Comparison of ENCODE assay signal across 26 mouse cellular contexts in the genomic region with DNA sequence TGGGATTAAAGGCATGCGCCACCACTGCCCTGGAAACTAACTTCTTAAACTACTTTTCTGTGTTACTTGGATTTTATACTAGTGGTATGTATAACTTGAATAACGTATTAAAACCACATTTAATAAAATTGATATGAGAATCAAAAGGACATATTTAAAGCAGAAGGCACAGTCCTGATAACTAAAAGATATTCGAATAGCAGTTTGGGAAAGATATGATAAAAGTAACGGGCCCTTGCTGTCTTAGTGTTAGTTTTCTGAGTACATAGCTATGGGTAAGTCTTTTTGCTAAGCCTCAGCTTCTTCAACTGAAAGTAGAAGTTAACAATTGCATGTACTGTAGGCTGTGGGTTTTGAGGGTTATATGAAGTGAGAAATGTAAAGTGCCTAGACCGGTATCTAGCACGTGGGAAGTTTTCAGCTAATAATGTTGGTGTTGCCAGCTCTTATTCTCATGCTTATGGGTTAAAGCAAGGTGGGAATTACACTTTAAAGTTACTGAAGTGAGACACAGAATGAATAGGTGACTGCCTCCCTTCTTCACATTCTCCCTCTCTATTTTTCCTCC. TPM values are rescaled to one million over a fixed set of nuclear protein-coding genes. Genes with fewer than 3 reads are reported as not detected.
DNase-seq lines count a peak whose midpoint lies in the region; ATAC-seq and TF ChIP-seq lines count a peak whose summit lies in the region.
"Had no signal": no experiment of that assay in that cellular context is flagged by ENCODE, and none has a peak within 500 bp of the region (broad histone marks: within the 10 kb centered on the region; RNA-seq: fewer than 3 reads in every experiment).

No protein-coding gene starts in this region.

- TF ChIP-seq EP300 in MEL (IDR thresholded peaks at IDR 0.05; ENCODE audit: low read depth in 1 of 2, low read length in 2 of 2): peak; percentile 82 to 92

- WGBS in liver, embryonic 13.5 days (ENCODE audit: insufficient replicate concordance): 44% methylated on average over 6 of the region's 6 CpGs
- 82% methylated on average over 6 of the region's 6 CpGs for WGBS in kidney, adult 2 months

- no peak overlapping the region for H3K9ac ChIP-seq in liver, embryonic 13.5 days
- 0 out of 2 replicates have a peak overlapping the region, but pooled peaks have one; percentile 17 for H3K9ac ChIP-seq in MEL (ENCODE audit: control insufficient read depth, low read depth, low read length, poor library complexity, severe bottlenecking)
- H3K9ac ChIP-seq: embryonic facial prominence, embryonic 15.5 days; hindbrain, embryonic 13.5 days had no signal

- H3K79me2 ChIP-seq in MEL (ENCODE audit: control insufficient read depth, insufficient read depth, low read length, poor library complexity): peaks cover 54% of the 10 kb centered on the region

- ATAC-seq in liver, embryonic 13.5 days (ENCODE audit: low read depth): 0 out of 2 replicates have a peak, but pooled peaks have one; percentile 30
- peak; percentile 12; the same call in 1 of the 2 replicates for ATAC-seq in common myeloid progenitor, adult 5-6 weeks (replicated peaks; ENCODE audit: low read depth, poor library complexity, severe bottlenecking)
- 0 out of 2 replicates have a peak, but pooled peaks have one; percentile 17 for ATAC-seq in megakaryocyte, adult 5-6 weeks (ENCODE audit: poor library complexity, severe bottlenecking)
- ATAC-seq: forebrain, embryonic 14.5 days had no signal

- H3K4me2 ChIP-seq in liver, embryonic 13.5 days: no peak overlapping the region
- H3K4me2 ChIP-seq: embryonic facial prominence, embryonic 15.5 days; hindbrain, embryonic 13.5 days had no signal

- no peak for TF ChIP-seq POLR2A in MEL (IDR thresholded peaks at IDR 0.05; ENCODE audit: control insufficient read depth in 1 of 2, insufficient read depth in 1 of 2, low read depth in 1 of 2, low read length in 2 of 2, poor library complexity in 1 of 2)
- no peak for TF ChIP-seq POLR2A in kidney, adult 2 months (IDR thresholded peaks at IDR 0.05; ENCODE audit: low read depth, low read length)

- H3K27me3 ChIP-seq in liver, embryonic 13.5 days: no peaks in the 10 kb centered on the region
- H3K27me3 ChIP-seq in MEL (ENCODE audit: control insufficient read depth in 1 of 2, insufficient read depth in 2 of 2, low read length in 2 of 2): no peaks in the 10 kb centered on the region
- no peaks in the 10 kb centered on the region for H3K27me3 ChIP-seq in kidney, adult 2 months (replicated peaks; ENCODE audit: control insufficient read depth, insufficient read depth, low read length)
- H3K27me3 ChIP-seq: embryonic facial prominence, embryonic 15.5 days; hindbrain, embryonic 13.5 days had no signal

- TF ChIP-seq CTCF in MEL (IDR thresholded peaks at IDR 0.05 in 2 of 3, conservative IDR thresholded peaks at IDR 0.05 in 1 of 3; ENCODE audit: control insufficient read depth in 1 of 3, insufficient read depth in 1 of 3, low read depth in 2 of 3, low read length in 3 of 3, poor library complexity in 1 of 3, severe bottlenecking in 1 of 3): no peak
- no peak for TF ChIP-seq CTCF in kidney, adult 2 months (conservative IDR thresholded peaks at IDR 0.05; ENCODE audit: insufficient read depth, insufficient read length, low read depth, low read length)

- no peak overlapping the region for H3K4me3 ChIP-seq in liver, embryonic 13.5 days (replicated peaks)
- H3K4me3 ChIP-seq in MEL (ENCODE audit: control insufficient read depth in 1 of 2, insufficient read depth in 1 of 2, low read depth in 2 of 2, low read length in 2 of 2): peak overlapping the region in 1 of 2 experiments; percentile 30; a peak in 2 of 4 replicates
- no peak overlapping the region for H3K4me3 ChIP-seq in kidney, adult 2 months (ENCODE audit: insufficient read depth, low read depth, low read length)
- H3K4me3 ChIP-seq: embryonic facial prominence, embryonic 15.5 days; erythroblast, embryonic 14.5 days; forebrain, embryonic 10.5 days; gastrocnemius, adult 2 months; heart, embryonic 10.5 days; hindbrain, embryonic 13.5 days had no signal

- DNase-seq in liver, embryonic 13.5 days: no peak
- no peak for DNase-seq in liver
- DNase-seq in MEL (ENCODE audit: low read depth, low spot score): peak; percentile 55
- DNase-seq in kidney, adult 2 months: no peak
- no peak for DNase-seq in right cerebral cortex, adult 2 months (ENCODE audit: low spot score in 2 of 2)
- no peak for DNase-seq in spleen, postnatal 36 days (ENCODE audit: low spot score in 2 of 2)
- DNase-seq: adrenal gland, adult 2 months; adrenal gland, postnatal 25 days; cerebellum, adult 18-20 months; cerebellum, postnatal 10 days; embryo, embryonic 11 days; gastrocnemius, adult 2 months; gastrocnemius, postnatal 25 days; heart, adult 18-20 months; heart, postnatal 10 days had no signal

- H3K27ac ChIP-seq in liver, embryonic 13.5 days: peak overlapping the region; percentile 25; the same call in 1 of the 2 replicates
- H3K27ac ChIP-seq in MEL (ENCODE audit: control insufficient read depth, low read depth, low read length): peak overlapping the region; percentile 83
- no peak overlapping the region for H3K27ac ChIP-seq in kidney, adult 2 months (ENCODE audit: insufficient read depth, low read depth, low read length)
- H3K27ac ChIP-seq: forebrain, embryonic 10.5 days; heart, embryonic 10.5 days; hindbrain, embryonic 13.5 days had no signal

- peaks cover 75% of the 10 kb centered on the region for H3K4me1 ChIP-seq in liver, embryonic 13.5 days (replicated peaks)
- peaks cover 35 to 66% of the 10 kb centered on the region in 2 experiments for H3K4me1 ChIP-seq in MEL (ENCODE audit: control insufficient read depth in 1 of 2, insufficient read depth in 2 of 2, low read length in 2 of 2)
- peaks cover 43% of the 10 kb centered on the region for H3K4me1 ChIP-seq in kidney, adult 2 months (ENCODE audit: control insufficient read depth, insufficient read depth, low read length)

- no peaks in the 10 kb centered on the region; the same call in 1 of the 2 replicates for H3K36me3 ChIP-seq in liver, embryonic 13.5 days
- peaks cover 2 to 76% of the 10 kb centered on the region in 2 experiments; a peak in 3 of 4 replicates for H3K36me3 ChIP-seq in MEL (ENCODE audit: control insufficient read depth in 1 of 2, insufficient read depth in 2 of 2, low read length in 2 of 2)
- H3K36me3 ChIP-seq in kidney, adult 2 months (ENCODE audit: control insufficient read depth, insufficient read depth, low read length): no peaks in the 10 kb centered on the region
- H3K36me3 ChIP-seq: embryonic facial prominence, embryonic 15.5 days; forebrain, embryonic 10.5 days; heart, embryonic 10.5 days; hindbrain, embryonic 13.5 days had no signal

- TF ChIP-seq RAD21 in MEL (IDR thresholded peaks at IDR 0.05; ENCODE audit: low read depth, low read length): no peak

- H3K9me3 ChIP-seq in liver, embryonic 13.5 days (replicated peaks): no peaks in the 10 kb centered on the region
- no peaks in the 10 kb centered on the region for H3K9me3 ChIP-seq in MEL (replicated peaks; ENCODE audit: insufficient read depth, low read length)
- H3K9me3 ChIP-seq: embryonic facial prominence, embryonic 15.5 days; forebrain, embryonic 10.5 days; G1E; heart, embryonic 10.5 days; hindbrain, embryonic 13.5 days had no signal

TF ChIP-seq in MEL, 35 proteins besides CTCF, POLR2A, EP300 and RAD21:
- TF ChIP-seq GATA1 (IDR thresholded peaks at IDR 0.05; ENCODE audit: low read depth, low read length): peak; percentile 85
- TF ChIP-seq TBP (IDR thresholded peaks at IDR 0.05; ENCODE audit: low read depth, low read length): no peak
- no peak for TF ChIP-seq UBTF (IDR thresholded peaks at IDR 0.05; ENCODE audit: borderline replicate concordance, insufficient read depth, low read depth, low read length)
- peak; percentile 38; the same call in 1 of the 2 replicates for TF ChIP-seq SIN3A (IDR thresholded peaks at IDR 0.05; ENCODE audit: low read length)
- TF ChIP-seq MYB (IDR thresholded peaks at IDR 0.05; ENCODE audit: low read depth, low read length): peak; percentile 83
- no peak for TF ChIP-seq ZC3H11A (IDR thresholded peaks at IDR 0.05; ENCODE audit: low read depth, low read length)
- no peak for TF ChIP-seq E2F4 (IDR thresholded peaks at IDR 0.05; ENCODE audit: borderline replicate concordance, low read depth, low read length)
- TF ChIP-seq JUND (IDR thresholded peaks at IDR 0.05; ENCODE audit: low read depth, low read length): no peak
- peak; percentile 80; the same call in 1 of the 2 replicates for TF ChIP-seq TCF12 (IDR thresholded peaks at IDR 0.05; ENCODE audit: low read depth, low read length)
- TF ChIP-seq ETS1 (IDR thresholded peaks at IDR 0.05; ENCODE audit: low read depth, low read length): peak; percentile 49; the same call in 1 of the 2 replicates
- no peak for TF ChIP-seq KAT2A (conservative IDR thresholded peaks at IDR 0.05; ENCODE audit: low read depth, low read length)
- TF ChIP-seq MXI1 (IDR thresholded peaks at IDR 0.05; ENCODE audit: low read depth, low read length): peak; percentile 66; the same call in 1 of the 2 replicates
- peak; percentile 47; the same call in 1 of the 2 replicates for TF ChIP-seq RCOR1 (IDR thresholded peaks at IDR 0.05; ENCODE audit: low read depth, low read length)
- no peak for TF ChIP-seq POLR2AphosphoS2 (IDR thresholded peaks at IDR 0.05; ENCODE audit: low read length)
- TF ChIP-seq MYC (IDR thresholded peaks at IDR 0.05; ENCODE audit: low read depth, low read length): 0 out of 2 replicates have a peak, but pooled peaks have one; percentile 12

RNA-seq across cellular contexts. Expression of gene Susd6, which starts 14.6 kb away (rescaled TPM):
- polyA plus RNA-seq in liver, embryonic 13.5 days (2015; fragmentation: Nextera tagmentation; extraction: Ambion mirVana): 9.4 and 11.6 TPM in 2 replicates
- total RNA-seq in MEL (2012; rRNA removed): 12.2 and 13.0 TPM in 2 replicates
- polyA plus RNA-seq in MEL (2012; ENCODE audit: insufficient read depth in 1 of 2, insufficient read length in 2 of 2, low read depth in 1 of 2, low replicate concordance in 2 of 2, missing spikeins in 1 of 2): 10 to 100 TPM in 1 of 2 experiments, not detected in 1; 22.4 TPM
- 18.4 and 22.4 TPM in 2 replicates for total RNA-seq in common myeloid progenitor, adult 5-6 weeks (2017)
- total RNA-seq in megakaryocyte, adult 5-6 weeks (2015): 26.8 and 26.9 TPM in 2 replicates
- 37.1 and 38.3 TPM in 2 replicates for total RNA-seq in megakaryocyte, adult 5-6 weeks (2017)
- polyA plus RNA-seq in kidney, adult 2 months (2012; rRNA removed): 65.5 and 80.0 TPM in 2 replicates

RNA-seq across cellular contexts. Expression of gene Ccdc177, which starts 44.5 kb away (rescaled TPM):
- not detected in 2 replicates for polyA plus RNA-seq in liver, embryonic 13.5 days (2015; fragmentation: Nextera tagmentation; extraction: Ambion mirVana)
- not detected in 2 replicates for total RNA-seq in MEL (2012; rRNA removed)
- polyA plus RNA-seq in MEL (2012; ENCODE audit: insufficient read depth in 1 of 2, insufficient read length in 2 of 2, low read depth in 1 of 2, low replicate concordance in 2 of 2, missing spikeins in 1 of 2): not detected
- total RNA-seq in common myeloid progenitor, adult 5-6 weeks (2017): 0.14 and 0.29 TPM in 2 replicates
- total RNA-seq in megakaryocyte, adult 5-6 weeks (2015): not detected in 2 replicates
- total RNA-seq in megakaryocyte, adult 5-6 weeks (2017): not detected in 2 replicates
- polyA plus RNA-seq in kidney, adult 2 months (2012; rRNA removed): not detected in 2 replicates
- total RNA-seq: gastrocnemius, adult 2 months; gastrocnemius, postnatal 25 days; hematopoietic stem cell, adult 5-6 weeks had no signal
- polyA plus RNA-seq: adrenal gland, adult 2 months; erythroblast, embryonic 14.5 days; G1E; heart, embryonic 14.5 days had no signal
